Mouse (Mus musculus): ENCODE measurements around the gene Rack1. TPM values are rescaled to one million over a fixed set of nuclear protein-coding genes. Genes with fewer than 3 reads are reported as not detected.
"Not testable (repeated sequence)": the region's sequence is repeated elsewhere in the genome, so short reads cannot be mapped to it uniquely, and the experiment has no call there.

The Rack1 gene
- polyA plus RNA-seq, 1 experiment: 432 TPM

- no peak for DNase-seq
- no peaks in the 10 kb centered on the region for H3K27me3 ChIP-seq (ENCODE audit: control insufficient read depth, insufficient read depth, low read length)
- 37% methylated on average over 14 of the region's 14 CpGs for WGBS
- TF ChIP-seq POLR2A (IDR thresholded peaks at IDR 0.05; ENCODE audit: borderline replicate concordance, insufficient read depth, low read length) (no peak), CTCF (IDR thresholded peaks at IDR 0.05; ENCODE audit: borderline replicate concordance, insufficient read depth, low read depth, low read length) (no peak)
- peak overlapping the region; percentile 44 for H3K4me3 ChIP-seq (replicated peaks; ENCODE audit: insufficient read depth, low read depth, low read length)
- H3K4me1 ChIP-seq (ENCODE audit: control insufficient read depth, insufficient read depth, low read length): no peaks in the 10 kb centered on the region
- H3K27ac ChIP-seq (ENCODE audit: insufficient read depth, low read length): no peak overlapping the region
These were observed 22.8 kb downstream of the Rack1 start for GRCm38 (mm10) chr11:48822768-48823512.

GRCm38 (mm10) chr11:48823536-48823972 lies 23.4 kb downstream of the Rack1 start:
- no peak for TF ChIP-seq CTCF (IDR thresholded peaks at IDR 0.05; ENCODE audit: borderline replicate concordance, insufficient read depth, low read depth, low read length)
- TF ChIP-seq POLR2A (IDR thresholded peaks at IDR 0.05; ENCODE audit: borderline replicate concordance, insufficient read depth, low read length): no peak
- DNase-seq: peak; percentile 63 to 73
- peak overlapping the region; percentile 44 for H3K4me3 ChIP-seq (replicated peaks; ENCODE audit: insufficient read depth, low read depth, low read length)
- H3K27ac ChIP-seq (ENCODE audit: insufficient read depth, low read length): no peak overlapping the region
- 1% methylated on average over 15 of the region's 15 CpGs for WGBS
- H3K4me1 ChIP-seq (ENCODE audit: control insufficient read depth, insufficient read depth, low read length): no peaks in the 10 kb centered on the region
- no peaks in the 10 kb centered on the region for H3K27me3 ChIP-seq (ENCODE audit: control insufficient read depth, insufficient read depth, low read length)

GRCm38 (mm10) chr11:48824311-48824830 lies 24.2 kb downstream of the Rack1 start:
- TF ChIP-seq CTCF (IDR thresholded peaks at IDR 0.05; ENCODE audit: borderline replicate concordance, insufficient read depth, low read depth, low read length): no peak
- no peak for TF ChIP-seq POLR2A (IDR thresholded peaks at IDR 0.05; ENCODE audit: borderline replicate concordance, insufficient read depth, low read length)

GRCm38 (mm10) chr11:48825979-48826751 lies 26.0 kb downstream of the Rack1 start, which contains the start of the genes Trim7 and Gm12184:
TSS of gene Trim7 (plus strand) at chr11:48826140.
TSS of gene Gm12184 (minus strand) at chr11:48826655.
- H3K4me1 ChIP-seq (ENCODE audit: control insufficient read depth, insufficient read depth, low read length); H3K27me3 ChIP-seq (ENCODE audit: control insufficient read depth, insufficient read depth, low read length); H3K27ac ChIP-seq (ENCODE audit: insufficient read depth, low read length): not testable (repeated sequence)
- DNase-seq: peak; percentile 46 to 54
- under 1% methylated on average over 54 of the region's 92 CpGs for WGBS
- peak within 1 kb of the TSS; percentile 56 for H3K4me3 ChIP-seq (replicated peaks; ENCODE audit: insufficient read depth, low read depth, low read length)

More at GRCm38 (mm10) chr11:48824311-48824830, 24.2 kb downstream of the Rack1 start:
- 16% methylated on average over 22 of the region's 22 CpGs for WGBS
- H3K27ac ChIP-seq (ENCODE audit: insufficient read depth, low read length): no peak overlapping the region
- no peaks in the 10 kb centered on the region for H3K27me3 ChIP-seq (ENCODE audit: control insufficient read depth, insufficient read depth, low read length)
- no peak for DNase-seq
- H3K4me1 ChIP-seq (ENCODE audit: control insufficient read depth, insufficient read depth, low read length): no peaks in the 10 kb centered on the region
- H3K4me3 ChIP-seq (replicated peaks; ENCODE audit: insufficient read depth, low read depth, low read length): no peak overlapping the region

DNA sequence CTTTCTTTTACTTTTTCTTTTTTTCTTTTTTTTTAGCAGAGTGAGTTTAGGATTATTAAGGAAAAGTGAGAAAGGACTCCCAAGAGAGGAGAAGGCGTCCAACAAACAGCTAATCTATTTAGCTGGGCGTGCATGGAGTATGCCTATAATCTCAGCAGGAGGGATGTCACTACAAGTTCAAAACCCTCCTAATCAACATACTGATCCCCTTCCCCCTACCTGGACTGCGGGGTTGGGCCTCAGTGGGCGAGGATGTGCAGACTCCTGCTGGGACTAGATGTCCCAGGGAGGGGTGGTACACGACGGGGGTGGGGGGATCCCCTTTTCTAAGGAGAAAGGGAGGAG lies 26.6 kb downstream of the Rack1 start:
- 0% methylated on average over 6 of the region's 6 CpGs for WGBS
- Histone ChIP-seq H3K27ac (ENCODE audit: insufficient read depth, low read length) (no peak overlapping the region), H3K4me1 (ENCODE audit: control insufficient read depth, insufficient read depth, low read length) (no peaks in the 10 kb centered on the region), H3K27me3 (ENCODE audit: control insufficient read depth, insufficient read depth, low read length) (no peaks in the 10 kb centered on the region), H3K4me3 (replicated peaks; ENCODE audit: insufficient read depth, low read depth, low read length) (peak overlapping the region; percentile 9)
- TF ChIP-seq CTCF (IDR thresholded peaks at IDR 0.05; ENCODE audit: borderline replicate concordance, insufficient read depth, low read depth, low read length) (no peak), POLR2A (IDR thresholded peaks at IDR 0.05; ENCODE audit: borderline replicate concordance, insufficient read depth, low read length) (no peak)
- no peak for DNase-seq

- 73% methylated on average over 6 of the region's 6 CpGs for WGBS
- Histone ChIP-seq H3K27ac (ENCODE audit: insufficient read depth, low read length) (peak overlapping the region; percentile 59; the same call in 1 of the 2 replicates), H3K4me3 (replicated peaks; ENCODE audit: insufficient read depth, low read depth, low read length) (no peak overlapping the region), H3K27me3 (ENCODE audit: control insufficient read depth, insufficient read depth, low read length) (no peaks in the 10 kb centered on the region), H3K4me1 (ENCODE audit: control insufficient read depth, insufficient read depth, low read length) (no peaks in the 10 kb centered on the region)
- no peak for DNase-seq
- no peak for TF ChIP-seq CTCF (IDR thresholded peaks at IDR 0.05; ENCODE audit: borderline replicate concordance, insufficient read depth, low read depth, low read length)
These were observed 27.8 kb downstream of the Rack1 start for GRCm38 (mm10) chr11:48827926-48828325.

DNA sequence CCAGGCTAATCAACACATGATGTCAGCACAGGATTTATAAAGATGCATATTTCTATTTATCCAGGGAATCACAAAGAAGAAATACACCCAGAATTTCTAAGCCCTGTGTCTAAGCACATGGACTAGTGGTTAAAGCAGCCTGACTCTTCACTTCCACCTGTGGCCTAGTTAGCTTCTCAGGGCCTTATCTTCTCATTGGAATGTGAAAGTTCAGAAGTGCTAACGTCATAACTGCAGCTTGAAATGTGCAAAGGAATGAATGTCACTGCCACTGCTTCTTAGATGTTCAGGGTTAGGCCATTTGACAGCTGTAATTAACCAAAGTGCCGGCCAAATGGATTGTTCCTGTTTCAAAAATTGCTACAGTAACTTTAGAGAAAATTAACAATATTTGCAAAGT lies 30.1 kb downstream of the Rack1 start:
- H3K27me3 ChIP-seq (ENCODE audit: control insufficient read depth, insufficient read depth, low read length): no peaks in the 10 kb centered on the region
- no peak for TF ChIP-seq CTCF (IDR thresholded peaks at IDR 0.05; ENCODE audit: borderline replicate concordance, insufficient read depth, low read depth, low read length)
- no peak for TF ChIP-seq POLR2A (IDR thresholded peaks at IDR 0.05; ENCODE audit: borderline replicate concordance, insufficient read depth, low read length)
- no peak overlapping the region for H3K27ac ChIP-seq (ENCODE audit: insufficient read depth, low read length)
- H3K4me1 ChIP-seq (ENCODE audit: control insufficient read depth, insufficient read depth, low read length): no peaks in the 10 kb centered on the region
- no peak overlapping the region for H3K4me3 ChIP-seq (replicated peaks; ENCODE audit: insufficient read depth, low read depth, low read length)
- DNase-seq: no peak
- WGBS: 92% methylated on average over 2 of the region's 2 CpGs

- WGBS: 76% methylated on average over 2 of the region's 2 CpGs
- no peak for DNase-seq
- no peaks in the 10 kb centered on the region for H3K4me1 ChIP-seq (ENCODE audit: control insufficient read depth, insufficient read depth, low read length)
- TF ChIP-seq POLR2A (IDR thresholded peaks at IDR 0.05; ENCODE audit: borderline replicate concordance, insufficient read depth, low read length) (no peak), CTCF (IDR thresholded peaks at IDR 0.05; ENCODE audit: borderline replicate concordance, insufficient read depth, low read depth, low read length) (no peak)
- H3K4me3 ChIP-seq (replicated peaks; ENCODE audit: insufficient read depth, low read depth, low read length): no peak overlapping the region
- H3K27ac ChIP-seq (ENCODE audit: insufficient read depth, low read length): no peak overlapping the region
- H3K27me3 ChIP-seq (ENCODE audit: control insufficient read depth, insufficient read depth, low read length): no peaks in the 10 kb centered on the region
These were observed 31.1 kb downstream of the Rack1 start for GRCm38 (mm10) chr11:48831273-48831672.
